Mouse (Mus musculus) urinary bladder, postnatal 36 days (tissue): Measurements from ENCODE around the gene Ntn3.

Experiments
- DNase-seq, 2 experiments: peaks; one replicate each; pipeline ENCODE4 v3.0.0; 2022; ENCODE audit warnings: low spot score in 2 of 2, mixed read lengths in 1 of 2

The Ntn3 gene

DNA sequence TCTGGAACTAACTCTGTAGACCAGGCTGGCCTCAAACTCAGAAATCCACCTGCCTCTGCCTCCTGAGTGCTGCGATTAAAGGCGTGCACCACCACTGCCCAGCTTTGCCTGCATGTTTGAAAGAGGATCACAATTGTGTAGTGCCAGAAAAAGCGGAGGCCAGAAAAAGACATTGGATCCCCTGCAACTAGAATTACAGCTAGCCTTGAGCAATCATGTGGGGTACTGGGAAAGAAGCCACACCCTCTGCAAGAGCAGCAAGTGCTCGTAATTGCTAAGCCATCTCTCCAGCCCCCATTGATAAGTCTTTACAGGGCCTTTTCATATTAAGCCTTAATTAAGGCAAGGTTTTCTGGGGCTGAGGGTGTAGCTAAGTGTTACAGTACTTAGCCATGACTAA is 17.9 kb downstream of the Ntn3 start:
- no peak for DNase-seq

DNA sequence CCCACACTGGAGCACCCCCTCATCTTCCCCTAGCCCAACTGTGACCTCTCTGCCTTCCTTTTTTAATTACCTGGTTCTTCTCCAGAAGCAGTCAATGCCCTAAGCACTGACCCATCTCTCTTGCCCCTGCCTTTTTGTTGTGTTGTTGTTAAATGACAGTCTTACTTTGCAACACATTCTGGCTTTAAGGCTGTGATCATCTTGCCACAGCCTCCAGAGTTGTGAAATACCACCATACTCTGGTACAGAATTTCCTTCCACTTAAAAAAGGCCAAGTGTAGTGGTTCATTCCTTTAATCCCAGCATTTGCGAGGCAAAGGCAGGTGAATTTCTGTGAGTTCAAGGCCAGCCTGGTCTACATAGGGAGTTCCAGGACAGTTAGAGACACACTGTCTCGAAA is 18.4 kb downstream of the Ntn3 start:
- DNase-seq: no peak

DNA sequence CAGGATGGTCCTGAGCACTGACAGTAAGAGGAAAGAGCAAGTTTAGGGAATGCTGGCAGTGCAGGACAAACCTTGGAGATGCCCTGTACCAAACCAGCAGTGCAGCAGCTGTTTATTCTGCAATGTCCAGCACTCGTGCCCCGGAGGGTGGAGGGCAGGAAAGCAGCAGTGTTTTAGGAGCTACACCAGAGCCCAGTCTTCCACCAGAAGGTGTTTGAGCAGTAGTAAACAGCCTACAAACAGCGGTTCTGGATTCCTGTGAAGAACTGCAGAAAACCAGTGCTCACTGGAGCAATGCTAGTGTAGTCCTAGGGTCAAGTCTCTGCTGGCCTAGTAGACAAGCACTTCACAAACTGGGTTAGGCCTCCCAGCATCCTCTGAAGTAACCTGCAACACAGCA is 35.1 kb downstream of the Ntn3 start:
- no peak for DNase-seq

DNA sequence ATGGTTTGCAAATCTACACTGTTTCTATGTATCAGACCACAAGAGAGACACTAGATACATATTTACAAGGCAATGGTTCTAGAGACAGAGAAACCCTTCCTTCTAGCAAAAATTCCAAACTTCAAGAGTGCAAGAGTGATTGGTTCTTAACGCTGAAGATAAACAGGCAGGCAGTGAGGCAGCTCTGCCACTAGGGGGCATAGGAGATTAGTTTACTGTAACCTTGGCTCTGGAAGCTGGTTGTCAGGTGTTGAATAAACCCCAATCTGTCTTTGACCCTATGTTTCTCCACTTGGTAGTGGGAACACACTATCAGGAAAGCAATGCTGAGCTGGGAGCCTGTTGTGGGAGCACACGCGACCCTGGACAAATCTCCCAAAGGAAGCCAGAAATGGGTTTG is 35.9 kb downstream of the Ntn3 start:
- DNase-seq: peak; percentile 50 to 54

DNA sequence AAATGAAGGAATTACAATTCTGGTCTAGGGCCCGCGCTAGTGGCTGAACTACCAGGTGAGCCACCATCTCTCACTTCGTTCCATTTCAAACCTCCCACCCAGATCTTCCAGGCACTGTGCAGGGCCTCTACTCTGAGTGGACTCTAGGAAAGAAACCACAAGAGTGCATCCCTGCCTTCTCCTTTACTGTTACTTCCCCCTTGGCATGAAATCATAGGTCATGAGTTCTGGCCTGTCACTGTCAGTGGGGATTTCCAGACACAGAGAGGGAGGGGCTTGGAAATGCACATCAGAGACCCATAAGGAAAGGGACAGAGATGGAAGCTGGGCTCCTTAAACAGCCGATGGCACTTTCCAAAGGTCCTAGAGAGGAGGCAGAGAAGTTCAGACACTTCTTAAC is 37.6 kb downstream of the Ntn3 start:
- no peak for DNase-seq

GRCm38 (mm10) chr17:24170729-24171128 is 38.6 kb downstream of the Ntn3 start:
- DNase-seq: no peak

GRCm38 (mm10) chr17:24170125-24170524 is 39.2 kb downstream of the Ntn3 start:
- DNase-seq: no peak

DNA sequence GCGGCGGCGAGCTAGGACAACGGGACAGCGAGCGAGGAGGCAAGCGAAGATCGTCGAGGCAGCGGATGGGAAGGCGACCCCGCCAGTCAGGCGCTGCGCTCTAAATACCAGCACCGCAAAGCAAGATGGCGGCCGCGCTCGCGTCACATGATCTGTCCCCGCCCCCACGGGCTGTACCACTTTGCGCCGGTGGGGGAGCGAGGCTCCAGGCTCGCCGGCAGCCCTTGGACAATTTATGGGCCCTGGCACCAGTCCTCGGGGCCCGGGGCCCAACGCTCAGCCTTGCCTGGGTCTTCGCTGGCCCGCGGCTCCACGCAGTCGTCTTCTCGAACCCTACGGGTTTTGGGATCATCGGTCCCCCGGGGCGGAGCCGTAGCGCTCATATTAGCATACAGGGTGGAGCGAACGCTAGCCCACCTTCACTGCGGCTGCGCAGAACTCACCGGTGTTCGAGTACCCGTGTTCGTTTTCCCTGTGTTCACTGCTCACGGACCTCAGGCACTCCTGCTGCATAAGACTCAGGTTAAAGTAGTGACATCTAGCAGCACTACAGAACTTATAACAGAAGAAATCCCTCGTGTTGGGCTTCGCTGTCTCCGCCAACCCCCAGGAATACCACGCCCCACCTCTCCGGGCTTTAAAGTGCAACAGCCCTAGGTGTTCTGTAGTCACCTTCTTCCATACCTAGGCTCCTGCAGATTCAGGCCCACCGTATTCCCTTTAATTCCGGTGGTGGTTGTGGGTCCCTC is 39.8 kb downstream of the Ntn3 start, which contains the start of gene Atp6v0c:
Gene Atp6v0c (minus strand): TSS at position 386 of the 749 bp plus-strand sequence.
- DNase-seq: peak; percentile 92 to 93

DNA sequence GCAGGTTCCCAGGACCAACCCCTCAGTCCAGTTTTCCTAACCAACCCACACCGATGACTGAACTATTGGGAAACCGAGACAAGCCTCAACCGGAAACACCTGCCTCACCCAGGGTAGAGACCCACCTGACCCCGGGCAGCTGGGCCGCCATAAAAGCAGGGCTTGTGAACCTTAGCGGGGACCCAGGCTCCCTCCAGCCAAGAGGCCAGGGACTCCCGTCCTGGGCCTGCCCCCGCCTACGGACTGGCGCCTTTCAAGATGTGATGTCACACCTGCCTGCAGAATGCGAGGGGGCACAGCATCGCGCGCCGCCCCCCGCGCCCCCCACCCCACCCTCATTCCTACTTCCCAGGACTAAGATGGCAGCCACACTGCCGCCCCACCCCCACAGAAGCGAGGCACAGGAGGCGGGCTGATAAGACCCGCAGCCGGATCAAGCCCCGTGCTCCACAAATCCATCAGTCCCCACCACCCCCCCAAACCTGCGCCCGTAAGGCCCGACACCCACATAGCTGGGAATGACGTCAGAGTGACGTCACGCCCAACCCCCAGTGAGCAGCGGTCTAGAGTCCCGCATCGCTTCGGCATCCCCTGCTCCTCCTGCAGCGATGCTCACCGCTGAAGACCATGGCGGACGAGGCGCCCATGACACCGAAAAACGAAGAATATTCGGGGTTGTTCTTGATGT is 40.6 kb downstream of the Ntn3 start:
- peak in 1 of 2 experiments; percentile 42 for DNase-seq

DNA sequence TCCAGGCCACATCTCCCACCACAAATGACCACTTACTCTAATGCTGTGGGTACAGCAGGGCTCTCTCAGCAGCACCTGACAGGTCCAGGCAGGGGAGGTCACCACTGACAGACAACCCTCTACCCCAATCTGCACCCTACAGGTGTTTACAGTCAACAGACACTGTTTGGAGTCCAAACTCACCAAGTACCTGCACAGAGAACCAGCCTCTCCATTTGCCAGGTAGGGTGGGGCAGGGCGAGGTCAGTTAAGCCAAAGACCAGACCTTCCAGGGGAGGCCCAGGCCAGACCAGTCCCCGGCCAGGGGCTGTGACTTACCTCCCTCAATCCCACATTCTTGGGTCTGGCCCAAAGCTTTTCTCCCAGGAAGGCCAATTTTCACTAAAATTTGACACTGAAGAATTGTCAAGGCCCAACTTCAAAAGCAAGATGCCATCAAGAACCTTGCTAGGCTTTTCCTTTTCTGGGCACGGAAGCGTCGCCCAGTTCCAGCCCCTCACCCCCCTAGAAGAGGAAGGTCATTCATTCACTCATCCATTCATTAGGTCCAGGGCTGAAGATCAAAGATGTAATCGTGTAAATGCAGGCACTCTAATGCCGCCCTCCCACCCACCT is 41.3 kb downstream of the Ntn3 start:
- no peak for DNase-seq

DNA sequence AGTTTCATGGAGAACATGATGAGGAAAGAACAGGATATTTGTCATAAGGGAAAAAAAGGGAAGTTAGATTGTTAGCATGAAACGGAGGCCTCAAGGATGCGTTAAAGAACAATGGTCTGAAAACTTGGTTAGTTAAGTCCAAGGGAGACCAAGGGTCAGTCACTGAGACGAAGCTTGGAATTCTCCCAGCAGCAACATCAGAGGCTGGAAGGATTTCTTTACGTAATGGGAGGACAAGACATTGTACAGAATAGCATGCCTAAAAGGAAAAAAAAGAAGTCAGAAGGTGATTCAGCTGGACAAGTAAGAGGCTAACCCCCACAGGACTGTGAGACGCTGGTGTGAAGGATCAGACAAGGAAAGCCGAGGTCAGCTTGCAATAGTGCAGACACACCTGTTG is 42.2 kb downstream of the Ntn3 start:
- DNase-seq: no peak

- DNase-seq: no peak
Observed at GRCm38 (mm10) chr17:24164566-24165259, 44.6 kb downstream of the Ntn3 start.

DNA sequence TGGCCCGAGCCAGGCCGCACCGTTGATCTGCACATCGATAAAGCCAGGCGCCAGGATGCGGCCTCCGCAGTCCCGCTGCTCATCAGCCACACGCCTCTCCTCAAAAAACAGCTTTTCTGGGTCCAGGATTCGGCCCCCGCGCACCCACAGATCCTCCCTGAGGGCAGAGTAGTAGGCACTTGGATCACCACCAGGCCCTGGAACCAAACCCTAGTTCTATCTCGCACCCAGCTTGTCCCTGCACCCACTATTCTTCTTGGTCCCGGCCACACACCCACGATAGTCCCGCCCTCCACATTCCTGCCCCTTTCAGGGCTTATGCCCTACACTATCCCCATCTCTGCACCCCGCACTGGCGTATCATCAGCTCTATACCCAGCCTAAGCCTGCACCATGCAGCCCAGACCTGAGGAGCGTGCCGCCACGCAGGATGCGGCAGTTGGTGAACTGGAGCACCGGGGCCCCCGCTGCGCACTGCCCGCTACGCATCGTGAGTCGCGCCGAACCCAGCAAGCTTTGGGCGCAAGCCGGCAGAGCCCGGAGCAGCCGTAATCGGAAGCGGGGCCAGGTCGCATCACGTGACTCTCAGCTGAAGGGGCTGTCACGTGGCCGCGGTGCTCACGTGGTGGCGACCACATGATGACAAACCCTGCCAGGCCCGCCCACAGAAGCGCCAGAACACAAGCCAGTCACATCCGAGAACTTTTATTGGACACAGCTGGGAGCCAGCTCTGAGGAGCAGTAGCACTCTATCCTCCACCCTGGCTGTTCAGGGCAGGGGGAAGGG is 46.0 kb downstream of the Ntn3 start, which contains the start of gene Amdhd2:
Gene Amdhd2 (minus strand): TSS at position 591 of the 787 bp plus-strand sequence.
- DNase-seq: peak; percentile 90 to 96

GRCm38 (mm10) chr17:24162584-24163175 is 46.7 kb downstream of the Ntn3 start:
- peak in 1 of 2 experiments; percentile 19 for DNase-seq

GRCm38 (mm10) chr17:24161466-24161865 is 47.9 kb downstream of the Ntn3 start:
- no peak for DNase-seq

DNA sequence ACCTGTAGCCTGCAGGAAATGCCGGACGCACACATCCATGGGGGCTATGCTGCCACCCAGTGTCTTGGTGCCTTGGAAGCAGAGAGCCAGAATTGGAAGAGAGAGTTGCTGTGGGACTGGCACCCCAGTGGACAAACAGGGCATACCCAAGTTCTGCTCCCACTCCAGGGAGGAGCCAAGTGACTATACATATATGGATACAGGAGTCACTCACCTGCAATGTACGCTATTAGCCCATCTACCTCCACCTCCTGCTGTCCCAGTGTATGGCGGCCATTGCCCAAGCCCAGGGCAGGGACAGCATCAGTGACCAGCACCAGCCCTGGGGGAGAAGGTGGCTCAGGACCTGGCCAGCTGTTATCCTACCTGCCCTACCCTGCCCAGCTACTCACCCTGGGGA is 51.8 kb downstream of the Ntn3 start:
- DNase-seq: no peak

- no peak for DNase-seq
Observed at GRCm38 (mm10) chr17:24157121-24157520, 52.2 kb downstream of the Ntn3 start.

GRCm38 (mm10) chr17:24156394-24156793 is 52.9 kb downstream of the Ntn3 start:
- DNase-seq: no peak

- no peak for DNase-seq
Observed at GRCm38 (mm10) chr17:24155742-24156141, 53.6 kb downstream of the Ntn3 start.

GRCm38 (mm10) chr17:24154463-24154862 is 54.9 kb downstream of the Ntn3 start:
- no peak for DNase-seq
